Mouse (Mus musculus) erythroblast, embryonic 14.5 days (primary cell): ENCODE measurements around the gene Runx2.

ENCODE experiments used
- GATA1 ChIP-seq: IDR thresholded peaks from 2 replicates; pipeline ENCODE4 v1.6.1; 2012; ENCODE audit warnings: low read length, inconsistent platforms, mixed read lengths
- TAL1 ChIP-seq: IDR thresholded peaks from 3 replicates; pipeline ENCODE4 v1.6.1; 2012; ENCODE audit warnings: low read length, inconsistent platforms, mixed read lengths

GRCm38 (mm10) chr17:44566992-44567391 is 247.6 kb downstream of the Runx2 start:
- TF ChIP-seq GATA1 (no peak), TAL1 (no peak)
